Mouse (Mus musculus) neutrophil, adult 83 days (primary cell): ENCODE results near the gene Adamts5. TPM values are rescaled to one million over a fixed set of nuclear protein-coding genes. Genes with fewer than 3 reads are reported as not detected.

ENCODE experiments used
- total RNA-seq, 2 experiments: library from RNA; stranded (reverse); gene quantifications; one replicate each; pipeline ENCODE4 v1.2.4; 2023

Adamts5 gene
- under 1 TPM; 0.11 TPM for total RNA-seq

DNA sequence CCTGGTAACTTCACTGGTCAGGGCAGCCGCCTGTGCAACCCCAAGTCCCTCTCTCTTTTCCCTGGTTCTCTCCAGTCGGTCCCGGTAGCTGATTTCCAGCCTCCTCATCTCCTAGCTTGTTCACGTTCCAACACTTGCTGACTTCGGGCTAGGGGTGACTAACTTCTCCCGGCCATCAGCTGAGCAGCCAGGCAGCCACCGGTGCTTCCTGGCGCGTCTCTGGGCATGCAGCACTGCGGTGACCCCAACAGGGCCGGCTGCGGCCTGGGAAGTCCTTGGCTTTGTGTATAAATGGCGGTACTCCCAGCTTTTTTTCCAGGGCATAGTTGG, at the start of gene Adamts5:
TSS of gene Adamts5 (minus strand) at position 248 of the 330 bp plus-strand sequence.

Other genes with a start within 250 kb of the Adamts5 start
- gene Adamts1, start 98.7 kb downstream of the Adamts5 start, total RNA-seq, result not detected